Mouse (Mus musculus): Measurements from ENCODE around the gene Ptprm.

DNA sequence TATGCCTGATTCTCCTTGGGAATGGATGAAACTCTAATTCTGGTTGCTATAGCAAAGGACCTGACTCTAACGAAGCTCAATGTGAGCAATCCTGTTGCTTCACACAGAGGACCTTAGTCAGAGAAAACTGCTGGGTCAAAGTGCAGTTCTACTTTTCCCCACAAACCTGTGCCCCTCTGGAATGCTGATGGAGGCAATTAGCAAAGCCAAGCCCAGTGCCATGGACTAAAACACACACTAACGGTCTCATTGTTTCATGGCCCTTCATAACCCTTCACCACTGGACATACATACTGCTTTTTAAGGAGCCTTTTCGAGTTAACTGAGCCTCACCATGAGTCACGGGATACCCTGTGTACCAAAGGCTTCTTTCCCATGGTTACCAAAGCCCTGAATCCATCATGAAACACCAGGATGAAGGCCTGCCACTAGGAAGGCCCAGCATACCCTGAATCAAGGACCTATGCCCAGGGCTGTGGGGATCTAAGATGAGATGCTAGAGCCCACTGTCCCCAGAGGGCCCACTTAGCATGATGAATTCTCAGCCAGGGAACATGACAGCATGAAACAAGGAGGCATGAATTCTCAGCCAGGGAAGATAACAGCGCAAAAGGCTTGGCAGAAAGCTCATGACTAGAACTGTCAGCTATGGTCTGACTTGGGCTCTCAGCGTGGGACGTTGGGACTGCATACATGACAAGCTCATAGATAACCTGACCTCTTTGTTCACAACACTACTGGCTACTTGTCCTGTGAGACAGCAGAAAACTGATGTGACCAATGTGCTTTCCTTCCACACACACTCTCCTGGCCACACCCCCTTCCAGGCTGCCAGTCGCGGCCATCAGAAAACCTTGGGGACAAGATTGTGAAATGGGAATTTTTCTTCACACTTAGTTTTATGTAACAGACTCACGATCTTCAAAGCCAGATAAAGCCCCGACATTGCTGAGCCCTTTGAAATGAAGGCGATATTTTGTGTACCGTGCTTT is 57.4 kb downstream of the Ptprm start:
- no peak for TF ChIP-seq GATA1 (IDR thresholded peaks at IDR 0.05; ENCODE audit: low read length)
- TF ChIP-seq TAL1 (IDR thresholded peaks at IDR 0.05; ENCODE audit: low read length): no peak
